Mouse (Mus musculus) hindbrain, embryonic 14.5 days (tissue): ENCODE results near the gene Cfap73. TPM values are rescaled to one million over a fixed set of nuclear protein-coding genes. Genes with fewer than 3 reads are reported as not detected.

Experiments
- ATAC-seq: fragments of 200-750 bp; cut with Nextera tagmentation; 2 replicates; pipeline ENCODE4 v1.8.0; 2017; ENCODE audit warnings: moderate number of reproducible peaks, mild to moderate bottlenecking, moderate TSS enrichment, moderate library complexity; ENCODE audit not compliant: low FRiP score
- DNase-seq: peaks from one replicate; pipeline ENCODE4 v3.0.0-alpha.2; 2015; ENCODE audit warnings: low spot score
- H3K27ac ChIP-seq: fragments of 300-500 bp; sonication (generic); 2 replicates; pipeline ENCODE4 v1.5.1; 2014; ENCODE audit warnings: mild to moderate bottlenecking, moderate library complexity
- H3K27me3 ChIP-seq: fragments of 300-500 bp; sonication (generic); 2 replicates; pipeline ENCODE4 v1.6.1; 2014; ENCODE audit warnings: mild to moderate bottlenecking, low read length, mixed read lengths; ENCODE audit not compliant: control insufficient read depth, insufficient read depth
- H3K36me3 ChIP-seq: fragments of 300-500 bp; sonication (generic); replicated peaks from 2 replicates; pipeline ENCODE4 v1.6.1; 2014; ENCODE audit not compliant: control insufficient read depth, insufficient read depth
- H3K4me1 ChIP-seq: fragments of 300-500 bp; sonication (generic); replicated peaks from 2 replicates; pipeline ENCODE4 v1.6.1; 2014; ENCODE audit warnings: antibody characterized with exemption, low read length, mixed read lengths; ENCODE audit not compliant: control insufficient read depth, insufficient read depth
- H3K4me2 ChIP-seq: fragments of 300-500 bp; sonication (generic); replicated peaks from 2 replicates; pipeline ENCODE4 v1.6.1; 2014; ENCODE audit warnings: mild to moderate bottlenecking, moderate library complexity
- H3K4me3 ChIP-seq: fragments of 300-500 bp; sonication (generic); replicated peaks from 2 replicates; pipeline ENCODE4 v1.5.1; 2014; ENCODE audit warnings: mild to moderate bottlenecking, low read length
- H3K9ac ChIP-seq: fragments of 300-500 bp; sonication (generic); 2 replicates; pipeline ENCODE4 v1.6.1; 2014
- H3K9me3 ChIP-seq: fragments of 300-500 bp; sonication (generic); 2 replicates; pipeline ENCODE4 v1.6.1; 2016; ENCODE audit warnings: low read length; ENCODE audit not compliant: control insufficient read depth
- WGBS: fragments of 180-500 bp; shearing (Covaris S2); extraction: QIAGEN DNeasy Blood & Tissue Kit; methylation state at CpG from one replicate; pipeline ENCODE4 v1.1.7; 2014; 5-methylcytosine and 5-hydroxymethylcytosine counted together
- polyA plus RNA-seq: library from polyadenylated mRNA; unstranded; fragments of >200 nt; fragmentation: Nextera tagmentation; extraction: Ambion mirVana; gene quantifications from 2 replicates; pipeline ENCODE4 v1.2.1, GENCODE M21; 2014

The Cfap73 gene
- polyA plus RNA-seq, 1 experiment from 2014 or later, result 1.1 TPM

DNA sequence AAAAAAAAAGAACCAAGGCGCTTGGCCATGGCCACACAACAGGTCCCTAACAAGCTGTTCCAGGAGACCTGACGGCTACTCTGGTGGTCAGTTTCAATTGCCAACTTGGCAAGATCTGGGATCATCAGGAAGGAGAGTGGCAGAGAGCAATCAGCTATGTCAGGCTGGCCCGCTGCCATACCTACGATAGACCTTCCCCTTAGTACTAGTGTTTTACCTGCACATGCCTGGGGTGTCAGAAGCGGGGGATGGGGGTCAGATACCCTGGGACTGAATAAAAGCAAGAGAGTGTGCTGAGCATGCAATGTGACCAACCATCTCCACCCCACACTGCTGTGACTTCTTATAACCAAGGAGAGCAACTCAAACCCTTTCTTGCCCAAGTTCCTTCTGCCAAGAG, 23.1 kb downstream of the Cfap73 start:
- H3K4me3 ChIP-seq, result no peak overlapping the region
- no peaks in the 10 kb centered on the region for H3K27me3 ChIP-seq
- H3K36me3 ChIP-seq, result 0 out of 2 replicates have a peak, but pooled peaks cover 6% of the 10 kb centered on the region
- no peak for DNase-seq
- peaks cover 17% of the 10 kb centered on the region for H3K4me1 ChIP-seq
- no peak overlapping the region for H3K27ac ChIP-seq
- H3K9ac ChIP-seq, result peak overlapping the region; percentile 56
- H3K9me3 ChIP-seq, result no peaks in the 10 kb centered on the region
- 95% methylated on average over 5 of the region's 5 CpGs for WGBS
- ATAC-seq, result no peak
- H3K4me2 ChIP-seq, result peak overlapping the region; percentile 73

- WGBS, result 86% methylated on average over 16 of the region's 16 CpGs
- Histone ChIP-seq H3K27me3 (no peaks in the 10 kb centered on the region), H3K36me3 (0 out of 2 replicates have a peak, but pooled peaks cover 6% of the 10 kb centered on the region), H3K4me3 (no peak overlapping the region), H3K9me3 (no peaks in the 10 kb centered on the region), H3K4me2 (no peak overlapping the region), H3K9ac (no peak overlapping the region), H3K4me1 (peaks cover 22% of the 10 kb centered on the region), H3K27ac (no peak overlapping the region)
- ATAC-seq (no peak), DNase-seq (no peak)
Measured at GRCm38 (mm10) chr5:120609246-120609775, 24.7 kb downstream of the Cfap73 start.

- Histone ChIP-seq H3K4me3 (no peak overlapping the region), H3K9ac (no peak overlapping the region), H3K9me3 (no peaks in the 10 kb centered on the region), H3K27me3 (no peaks in the 10 kb centered on the region), H3K4me2 (no peak overlapping the region), H3K36me3 (0 out of 2 replicates have a peak, but pooled peaks cover 6% of the 10 kb centered on the region), H3K4me1 (peaks cover 16% of the 10 kb centered on the region), H3K27ac (no peak overlapping the region)
- ATAC-seq (no peak), DNase-seq (no peak)
- WGBS, result 81% methylated on average over 3 of the region's 3 CpGs
Measured at GRCm38 (mm10) chr5:120607335-120607734, 26.7 kb downstream of the Cfap73 start.

- H3K36me3 ChIP-seq, result 0 out of 2 replicates have a peak, but pooled peaks cover 6% of the 10 kb centered on the region
- WGBS, result 66% methylated on average over 25 of the region's 25 CpGs
- H3K9ac ChIP-seq, result no peak overlapping the region
- no peak overlapping the region for H3K4me2 ChIP-seq
- no peaks in the 10 kb centered on the region for H3K9me3 ChIP-seq
- ATAC-seq (no peak), DNase-seq (no peak)
- H3K4me1 ChIP-seq, result peaks cover 15% of the 10 kb centered on the region
- no peaks in the 10 kb centered on the region for H3K27me3 ChIP-seq
- H3K4me3 ChIP-seq, result no peak overlapping the region
- no peak overlapping the region for H3K27ac ChIP-seq
Measured at GRCm38 (mm10) chr5:120606590-120607200, 27.3 kb downstream of the Cfap73 start.

- H3K9ac ChIP-seq, result no peak overlapping the region
- WGBS, result 2% methylated on average over 7 of the region's 8 CpGs
- 0 out of 2 replicates have a peak, but pooled peaks cover 6% of the 10 kb centered on the region for H3K36me3 ChIP-seq
- no peaks in the 10 kb centered on the region for H3K9me3 ChIP-seq
- peak overlapping the region; percentile 21 for H3K4me3 ChIP-seq
- no peaks in the 10 kb centered on the region for H3K27me3 ChIP-seq
- peak overlapping the region; percentile 54 for H3K4me2 ChIP-seq
- H3K4me1 ChIP-seq, result peaks cover 5% of the 10 kb centered on the region; the same call in 1 of the 2 replicates
- peak overlapping the region; percentile 60; the same call in 1 of the 2 replicates for H3K27ac ChIP-seq
- peak; percentile 75 for ATAC-seq
- DNase-seq, result peak; percentile 98
Measured at GRCm38 (mm10) chr5:120605688-120606087, 28.3 kb downstream of the Cfap73 start.

DNA sequence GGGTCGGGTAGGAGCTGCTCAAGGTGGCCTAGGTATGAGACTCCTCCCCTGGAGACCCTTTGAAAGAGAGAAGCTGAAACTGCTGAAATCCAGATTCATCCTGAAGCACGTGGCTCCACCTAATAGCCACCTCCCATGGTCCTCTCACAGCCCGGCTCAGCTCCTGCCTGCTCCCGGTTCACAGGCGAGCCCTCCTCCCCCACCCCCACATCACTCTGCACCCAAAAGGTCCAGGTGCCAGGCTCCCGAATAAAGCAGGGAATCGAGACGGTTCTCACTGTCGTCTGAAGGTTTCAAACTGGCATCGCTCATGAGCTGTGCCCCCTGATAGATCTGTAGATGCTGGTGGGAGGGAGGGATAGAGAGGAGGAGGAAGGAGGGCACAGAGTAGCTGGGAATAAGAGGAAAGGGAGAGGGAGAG, 28.8 kb downstream of the Cfap73 start:
- peaks cover 5% of the 10 kb centered on the region; the same call in 1 of the 2 replicates for H3K4me1 ChIP-seq
- no peaks in the 10 kb centered on the region for H3K9me3 ChIP-seq
- DNase-seq (no peak), ATAC-seq (peak; percentile 49)
- peak overlapping the region; percentile 54 for H3K4me2 ChIP-seq
- peak overlapping the region; percentile 60 for H3K27ac ChIP-seq
- 0 out of 2 replicates have a peak, but pooled peaks cover 6% of the 10 kb centered on the region for H3K36me3 ChIP-seq
- H3K9ac ChIP-seq, result peak overlapping the region; percentile 46
- 2% methylated on average over 10 of the region's 10 CpGs for WGBS
- no peaks in the 10 kb centered on the region for H3K27me3 ChIP-seq
- H3K4me3 ChIP-seq, result peak overlapping the region; percentile 21

DNA sequence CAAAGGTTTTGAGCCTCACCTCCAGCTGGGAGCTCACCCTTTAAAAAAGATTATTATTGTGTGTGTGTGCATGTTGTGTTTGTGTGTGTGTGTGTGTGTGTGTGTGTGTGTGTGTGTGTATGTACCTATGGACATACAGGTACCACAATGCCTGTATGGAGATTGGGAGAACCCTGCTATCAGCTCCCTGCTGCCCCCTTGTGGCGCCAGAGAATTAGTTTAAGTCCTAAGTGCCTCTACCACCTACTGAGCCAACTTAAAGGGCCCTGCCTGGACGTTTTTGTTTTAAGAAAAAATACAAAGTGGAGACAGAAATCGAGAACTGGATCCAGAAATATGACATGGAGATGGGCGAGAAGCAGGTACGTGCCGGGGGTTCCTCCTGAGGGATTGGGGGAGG, 29.2 kb downstream of the Cfap73 start:
- Histone ChIP-seq H3K36me3 (0 out of 2 replicates have a peak, but pooled peaks cover 6% of the 10 kb centered on the region), H3K9me3 (no peaks in the 10 kb centered on the region), H3K27me3 (no peaks in the 10 kb centered on the region), H3K4me2 (peak overlapping the region; percentile 54), H3K4me1 (peaks cover 5% of the 10 kb centered on the region; the same call in 1 of the 2 replicates), H3K4me3 (peak overlapping the region; percentile 21), H3K9ac (peak overlapping the region; percentile 46), H3K27ac (peak overlapping the region; percentile 60)
- DNase-seq (peak; percentile 88), ATAC-seq (no peak)
- 6% methylated on average over 6 of the region's 6 CpGs for WGBS

DNA sequence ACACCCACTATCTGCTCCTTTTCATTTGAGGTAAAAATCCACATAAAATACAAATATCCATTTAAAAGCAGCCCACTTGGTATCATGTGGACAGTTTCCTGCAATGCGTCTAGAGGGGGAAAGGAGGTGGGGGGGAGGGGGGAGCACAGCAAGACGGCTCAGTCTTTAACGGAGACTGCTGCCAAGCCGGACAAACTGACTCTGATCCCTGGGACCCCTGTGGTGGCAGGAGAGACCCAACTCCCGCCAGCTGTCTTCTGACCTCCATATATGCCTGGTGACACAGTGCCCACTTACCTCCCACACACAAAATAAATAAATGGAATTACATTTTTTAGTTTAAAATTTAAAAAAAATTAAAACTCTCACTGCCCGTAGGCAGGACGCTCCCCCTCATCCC, 30.5 kb downstream of the Cfap73 start:
- Histone ChIP-seq H3K4me2 (no peak overlapping the region), H3K9ac (no peak overlapping the region), H3K4me1 (peaks cover 5% of the 10 kb centered on the region; the same call in 1 of the 2 replicates), H3K36me3 (0 out of 2 replicates have a peak, but pooled peaks cover 5% of the 10 kb centered on the region), H3K9me3 (no peaks in the 10 kb centered on the region), H3K27ac (no peak overlapping the region), H3K4me3 (no peak overlapping the region), H3K27me3 (no peaks in the 10 kb centered on the region)
- 55% methylated on average over 7 of the region's 7 CpGs for WGBS
- no peak for ATAC-seq
- DNase-seq, result no peak

- 89% methylated on average over 12 of the region's 12 CpGs for WGBS
- no peak overlapping the region for H3K9ac ChIP-seq
- H3K36me3 ChIP-seq, result no peaks in the 10 kb centered on the region
- no peak for DNase-seq
- H3K27ac ChIP-seq, result no peak overlapping the region
- no peak for ATAC-seq
- no peak overlapping the region for H3K4me2 ChIP-seq
- H3K4me3 ChIP-seq, result no peak overlapping the region
- H3K27me3 ChIP-seq, result no peaks in the 10 kb centered on the region
- H3K4me1 ChIP-seq, result peaks cover 5% of the 10 kb centered on the region; the same call in 1 of the 2 replicates
- H3K9me3 ChIP-seq, result no peaks in the 10 kb centered on the region
Measured at GRCm38 (mm10) chr5:120602210-120602609, 31.8 kb downstream of the Cfap73 start.
